Mouse (Mus musculus) stomach, postnatal 0 days (tissue): ENCODE results near the gene Mical2. TPM values are rescaled to one million over a fixed set of nuclear protein-coding genes. Genes with fewer than 3 reads are reported as not detected.

ENCODE experiments used
- ATAC-seq: fragments of 200-750 bp; cut with Nextera tagmentation; 2 replicates; pipeline ENCODE4 v1.8.0; 2017; ENCODE audit not compliant: low FRiP score, low TSS enrichment
- DNase-seq: peaks from one replicate; pipeline ENCODE4 v3.0.0-alpha.2; 2016; ENCODE audit warnings: low spot score
- H3K27ac ChIP-seq: fragments of 300-500 bp; sonication (generic); replicated peaks from 2 replicates; pipeline ENCODE4 v1.5.1; 2014; ENCODE audit warnings: mild to moderate bottlenecking, control low read depth
- H3K27me3 ChIP-seq: fragments of 300-500 bp; sonication (generic); 2 replicates; pipeline ENCODE4 v1.6.1; 2014; ENCODE audit warnings: low read length; ENCODE audit not compliant: control insufficient read depth, insufficient read depth
- H3K36me3 ChIP-seq: fragments of 300-500 bp; sonication (generic); 2 replicates; pipeline ENCODE4 v1.6.1; 2014; ENCODE audit warnings: low read length, mixed read lengths; ENCODE audit not compliant: control insufficient read depth, insufficient read depth
- H3K4me1 ChIP-seq: fragments of 300-500 bp; sonication (generic); replicated peaks from 2 replicates; pipeline ENCODE4 v1.6.1; 2014; ENCODE audit warnings: antibody characterized with exemption; ENCODE audit not compliant: control insufficient read depth, insufficient read depth
- H3K4me2 ChIP-seq: fragments of 300-500 bp; sonication (generic); replicated peaks from 2 replicates; pipeline ENCODE4 v1.6.1; 2014; ENCODE audit warnings: low read depth, mild to moderate bottlenecking, control low read depth, moderate library complexity
- H3K4me3 ChIP-seq: fragments of 300-500 bp; sonication (generic); 2 replicates; pipeline ENCODE4 v1.5.1; 2014; ENCODE audit warnings: low read depth, low read length, control low read depth
- H3K9ac ChIP-seq: fragments of 300-500 bp; sonication (generic); 2 replicates; pipeline ENCODE4 v1.6.1; 2014; ENCODE audit warnings: mild to moderate bottlenecking, low read length, control low read depth, mixed read lengths
- H3K9me3 ChIP-seq: fragments of 300-500 bp; sonication (generic); 2 replicates; pipeline ENCODE4 v1.6.1; 2016; ENCODE audit warnings: low read length; ENCODE audit not compliant: control insufficient read depth
- CTCF ChIP-seq: IDR thresholded peaks from 2 replicates; pipeline ENCODE4 v1.5.1; 2016; ENCODE audit warnings: antibody characterized with exemption, low read depth, mild to moderate bottlenecking, moderate library complexity
- EP300 ChIP-seq: optimal IDR thresholded peaks from 2 replicates; pipeline ENCODE3; 2016; ENCODE audit warnings: antibody characterized with exemption
- WGBS: fragments of 180-500 bp; shearing (Covaris S2); extraction: QIAGEN DNeasy Blood & Tissue Kit; methylation state at CpG from one replicate; pipeline ENCODE4 v1.1.7; 2014; 5-methylcytosine and 5-hydroxymethylcytosine counted together
- polyA plus RNA-seq: library from polyadenylated mRNA; unstranded; fragments of >200 nt; fragmentation: Nextera tagmentation; extraction: Ambion mirVana; gene quantifications from 2 replicates; pipeline ENCODE4 v1.2.1, GENCODE M21; 2015

Gene Mical2
- polyA plus RNA-seq, 1 experiment from 2014 or later: 8.4 TPM

- H3K9me3 ChIP-seq: no peaks in the 10 kb centered on the region
- peaks cover 18% of the 10 kb centered on the region for H3K4me1 ChIP-seq
- H3K4me3 ChIP-seq: no peak overlapping the region
- peak overlapping the region; percentile 81 for H3K27ac ChIP-seq
- peak overlapping the region; percentile 40 for H3K4me2 ChIP-seq
- H3K9ac ChIP-seq: peak overlapping the region; percentile 38; the same call in 1 of the 2 replicates
- WGBS: 21% methylated on average over 9 of the region's 9 CpGs
- H3K27me3 ChIP-seq: no peaks in the 10 kb centered on the region
- no peak for ATAC-seq
- no peak for DNase-seq
- TF ChIP-seq CTCF (no peak), EP300 (no peak)
- no peaks in the 10 kb centered on the region for H3K36me3 ChIP-seq
These were observed 219.3 kb downstream of the Mical2 start for GRCm38 (mm10) chr7:112444985-112445367.

- Histone ChIP-seq H3K4me3 (no peak overlapping the region), H3K9ac (no peak overlapping the region), H3K9me3 (no peaks in the 10 kb centered on the region), H3K27ac (no peak overlapping the region), H3K27me3 (no peaks in the 10 kb centered on the region), H3K4me2 (no peak overlapping the region), H3K4me1 (peaks cover 18% of the 10 kb centered on the region), H3K36me3 (no peaks in the 10 kb centered on the region)
- DNase-seq: no peak
- TF ChIP-seq EP300: no peak
- no peak for TF ChIP-seq CTCF
- no peak for ATAC-seq
- 80% methylated on average over 4 of the region's 4 CpGs for WGBS
These were observed 220.8 kb downstream of the Mical2 start for GRCm38 (mm10) chr7:112446498-112446897.

- peak; percentile 89 for ATAC-seq
- no peaks in the 10 kb centered on the region for H3K36me3 ChIP-seq
- WGBS: 69% methylated on average over 8 of the region's 8 CpGs
- DNase-seq: peak; percentile 80
- no peaks in the 10 kb centered on the region for H3K27me3 ChIP-seq
- H3K4me1 ChIP-seq: peaks cover 13% of the 10 kb centered on the region
- no peak overlapping the region for H3K4me2 ChIP-seq
- H3K9me3 ChIP-seq: no peaks in the 10 kb centered on the region
- peak overlapping the region; percentile 63 for H3K27ac ChIP-seq
- no peak overlapping the region for H3K9ac ChIP-seq
- TF ChIP-seq CTCF: no peak
- H3K4me3 ChIP-seq: no peak overlapping the region
These were observed 224.5 kb downstream of the Mical2 start for GRCm38 (mm10) chr7:112449954-112450700.

- DNase-seq (no peak), ATAC-seq (no peak)
- Histone ChIP-seq H3K4me1 (peaks cover 13% of the 10 kb centered on the region), H3K4me3 (no peak overlapping the region), H3K36me3 (no peaks in the 10 kb centered on the region), H3K9me3 (no peaks in the 10 kb centered on the region), H3K27ac (peak overlapping the region; percentile 96), H3K4me2 (no peak overlapping the region), H3K27me3 (no peaks in the 10 kb centered on the region), H3K9ac (no peak overlapping the region)
- 16% methylated on average over 5 of the region's 5 CpGs for WGBS
- TF ChIP-seq EP300 (no peak), CTCF (no peak)
These were observed 226.8 kb downstream of the Mical2 start for GRCm38 (mm10) chr7:112452471-112452870.

GRCm38 (mm10) chr7:112453805-112454214 lies 228.2 kb downstream of the Mical2 start:
- no peak for DNase-seq
- peak overlapping the region; percentile 96 for H3K27ac ChIP-seq
- WGBS: 23% methylated on average over 3 of the region's 3 CpGs
- H3K27me3 ChIP-seq: no peaks in the 10 kb centered on the region
- H3K4me1 ChIP-seq: peaks cover 21% of the 10 kb centered on the region
- 0 out of 2 replicates have a peak overlapping the region, but pooled peaks have one; percentile 35 for H3K9ac ChIP-seq
- H3K4me2 ChIP-seq: no peak overlapping the region
- TF ChIP-seq EP300 (no peak), CTCF (no peak)
- no peak overlapping the region for H3K4me3 ChIP-seq
- H3K36me3 ChIP-seq: no peaks in the 10 kb centered on the region
- H3K9me3 ChIP-seq: no peaks in the 10 kb centered on the region
- peak; percentile 67; the same call in 1 of the 2 replicates for ATAC-seq

- H3K4me1 ChIP-seq: peaks cover 21% of the 10 kb centered on the region
- WGBS: 42% methylated on average over 6 of the region's 6 CpGs
These were observed 228.7 kb downstream of the Mical2 start for GRCm38 (mm10) chr7:112454380-112454779.

More at GRCm38 (mm10) chr7:112454380-112454779, 228.7 kb downstream of the Mical2 start:
- peak overlapping the region; percentile 96 for H3K27ac ChIP-seq
- DNase-seq: no peak
- no peaks in the 10 kb centered on the region for H3K36me3 ChIP-seq
- no peak for ATAC-seq
- H3K9me3 ChIP-seq: no peaks in the 10 kb centered on the region
- no peak overlapping the region for H3K4me3 ChIP-seq
- TF ChIP-seq EP300: no peak
- no peak for TF ChIP-seq CTCF
- H3K9ac ChIP-seq: peak overlapping the region; percentile 35; the same call in 1 of the 2 replicates
- H3K4me2 ChIP-seq: no peak overlapping the region
- no peaks in the 10 kb centered on the region for H3K27me3 ChIP-seq
